Mouse (Mus musculus): Measurements from ENCODE around the gene Pcid2.

GRCm38 (mm10) chr8:13117096-13117495 is 11.8 kb upstream of the Pcid2 start:
- TF ChIP-seq CTCF (IDR thresholded peaks at IDR 0.05; ENCODE audit: low read depth) (no peak), EP300 (IDR thresholded peaks at IDR 0.05; ENCODE audit: low read depth) (no peak)

All from liver, postnatal 0 days (tissue).